ENCODE assay signal across 23 mouse cellular contexts in the genomic region with DNA sequence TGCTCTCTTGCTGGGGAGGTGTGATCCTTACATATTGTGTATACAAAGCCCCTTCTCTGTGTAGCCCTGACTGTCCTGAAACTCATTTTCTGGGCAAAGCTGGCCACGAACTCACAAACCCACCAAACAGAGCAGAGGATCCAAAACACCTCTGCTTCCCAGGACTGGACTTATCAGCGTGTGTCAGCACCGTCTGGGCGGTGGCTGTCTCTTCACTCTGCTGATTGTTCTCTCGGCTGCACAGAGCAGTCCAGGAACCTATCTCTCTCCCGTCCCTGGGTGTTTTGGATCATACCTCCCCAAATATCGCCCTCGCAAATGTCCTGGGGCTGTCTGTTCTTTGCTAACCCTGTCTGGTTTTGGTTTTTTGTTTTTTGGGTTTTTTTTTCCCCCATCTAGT. TPM values are rescaled to one million over a fixed set of nuclear protein-coding genes. Genes with fewer than 3 reads are reported as not detected.
DNase-seq lines count a peak whose midpoint lies in the region; ATAC-seq and TF ChIP-seq lines count a peak whose summit lies in the region.
"Had no signal": no experiment of that assay in that cellular context is flagged by ENCODE, and none has a peak within 500 bp of the region (broad histone marks: within the 10 kb centered on the region; RNA-seq: fewer than 3 reads in every experiment).

No protein-coding gene starts in this region.

- ATAC-seq in liver, postnatal 0 days, result peak; percentile 90
- ATAC-seq: CD4-positive, CD25-positive, alpha-beta regulatory T cell, adult 4 months had no signal

- peak; percentile 58; the same call in 1 of the 2 replicates for TF ChIP-seq EP300 in liver, postnatal 0 days (IDR thresholded peaks at IDR 0.05; ENCODE audit: low read depth)

- TF ChIP-seq CTCF in liver, postnatal 0 days (IDR thresholded peaks at IDR 0.05; ENCODE audit: low read depth), result no peak

- H3K4me1 ChIP-seq in heart, embryonic 10.5 days, result peaks cover 5% of the 10 kb centered on the region; the same call in 1 of the 2 replicates
- H3K4me1 ChIP-seq in liver, postnatal 0 days (ENCODE audit: insufficient read depth), result 0 out of 2 replicates have a peak, but pooled peaks cover 8% of the 10 kb centered on the region
- H3K4me1 ChIP-seq: embryonic facial prominence, embryonic 15.5 days had no signal

- no peak overlapping the region for H3K4me3 ChIP-seq in heart, embryonic 10.5 days
- no peak overlapping the region for H3K4me3 ChIP-seq in liver, postnatal 0 days (ENCODE audit: low read depth, low read length)
- H3K4me3 ChIP-seq: embryonic facial prominence, embryonic 15.5 days; forebrain, embryonic 12.5 days; gastrocnemius, adult 2 months; heart, adult 2 months; limb, embryonic 10.5 days; megakaryocyte, embryonic 14.5 days had no signal

- no peak overlapping the region for H3K4me2 ChIP-seq in liver, postnatal 0 days (ENCODE audit: low read depth, low read length)
- H3K4me2 ChIP-seq: embryonic facial prominence, embryonic 15.5 days; forebrain, embryonic 12.5 days; hindbrain, embryonic 14.5 days had no signal

- no peaks in the 10 kb centered on the region for H3K27me3 ChIP-seq in heart, embryonic 10.5 days (ENCODE audit: insufficient read depth, poor library complexity, severe bottlenecking)
- H3K27me3 ChIP-seq in liver, postnatal 0 days (ENCODE audit: insufficient read depth, low read length), result no peaks in the 10 kb centered on the region
- H3K27me3 ChIP-seq: embryonic facial prominence, embryonic 15.5 days; forebrain, embryonic 12.5 days had no signal

- no peaks in the 10 kb centered on the region for H3K9me3 ChIP-seq in heart, embryonic 10.5 days
- H3K9me3 ChIP-seq in liver, postnatal 0 days (ENCODE audit: low read length), result no peaks in the 10 kb centered on the region
- H3K9me3 ChIP-seq: embryonic facial prominence, embryonic 15.5 days; forebrain, embryonic 12.5 days; limb, embryonic 10.5 days had no signal

- peak; percentile 87 for DNase-seq in heart, embryonic 10.5 days (ENCODE audit: low spot score)
- no peak for DNase-seq in heart, postnatal 10 days
- DNase-seq in MEL-GATA-1-ER (ENCODE audit: extremely low read depth, low read depth) (peak; percentile 44), liver (peak; percentile 79)
- peak; percentile 39 for DNase-seq in liver, postnatal 0 days
- no peak for DNase-seq in left cerebral cortex, adult 18-20 months (ENCODE audit: low spot score in 2 of 2)
- no peak for DNase-seq in embryo, embryonic 9.5 days (ENCODE audit: extremely low spot score)
- DNase-seq: adrenal gland, postnatal 25 days; cerebellum, adult 8-10 months; gastrocnemius, adult 2 months; heart, adult 2 months; kidney, postnatal 36 days; layer of hippocampus, adult 9-11 months; lung, adult 18-20 months; lung, postnatal 14 days; right cerebral cortex, postnatal 4 days; thymus, postnatal 14 days had no signal

- no peaks in the 10 kb centered on the region for H3K36me3 ChIP-seq in heart, embryonic 10.5 days
- no peaks in the 10 kb centered on the region for H3K36me3 ChIP-seq in liver, postnatal 0 days (replicated peaks; ENCODE audit: insufficient read depth, low read length)
- H3K36me3 ChIP-seq: embryonic facial prominence, embryonic 15.5 days; forebrain, embryonic 12.5 days; limb, embryonic 10.5 days had no signal

- intact Hi-C loops in heart, postnatal 10 days (cut with DNase I), result no loop called here

- WGBS in heart, embryonic 10.5 days, result 40% methylated on average over 8 of the region's 8 CpGs
- 45% methylated on average over 8 of the region's 8 CpGs for WGBS in liver, postnatal 0 days (ENCODE audit: insufficient replicate concordance)

- no peak overlapping the region for H3K9ac ChIP-seq in liver, postnatal 0 days (replicated peaks)
- H3K9ac ChIP-seq: embryonic facial prominence, embryonic 15.5 days; forebrain, embryonic 12.5 days; hindbrain, embryonic 14.5 days had no signal

- H3K27ac ChIP-seq in heart, embryonic 10.5 days, result no peak overlapping the region
- no peak overlapping the region for H3K27ac ChIP-seq in liver, postnatal 0 days (ENCODE audit: low read depth)
- H3K27ac ChIP-seq: embryonic facial prominence, embryonic 15.5 days; forebrain, embryonic 12.5 days; heart, adult 2 months; hindbrain, embryonic 14.5 days; limb, embryonic 10.5 days had no signal

RNA-seq across cellular contexts. Expression of gene Man1c1, which starts 15.4 kb away (rescaled TPM):
- polyA plus RNA-seq in heart, embryonic 10.5 days (2016; fragmentation: Nextera tagmentation; extraction: Ambion mirVana), result 8.3 and 8.6 TPM in 2 replicates
- 10 to 100 TPM; 32.0 to 37.7 TPM for total RNA-seq in heart, postnatal 10 days (2021)
- 1.5 and 1.7 TPM in 2 replicates for polyA plus RNA-seq in liver, postnatal 0 days (2015; fragmentation: Nextera tagmentation; extraction: Ambion mirVana)
- 10 to 100 TPM; 44.5 to 45.6 TPM for total RNA-seq in left cerebral cortex, adult 18-20 months (2021)

RNA-seq across cellular contexts. Expression of gene Ldlrap1, which starts 48.3 kb away (rescaled TPM):
- 17.6 and 17.8 TPM in 2 replicates for polyA plus RNA-seq in heart, embryonic 10.5 days (2016; fragmentation: Nextera tagmentation; extraction: Ambion mirVana)
- total RNA-seq in heart, postnatal 10 days (2021), result 10 to 100 TPM; 21.8 to 24.3 TPM
- polyA plus RNA-seq in liver, postnatal 0 days (2015; fragmentation: Nextera tagmentation; extraction: Ambion mirVana), result 14.8 and 15.4 TPM in 2 replicates
- total RNA-seq in left cerebral cortex, adult 18-20 months (2021), result 1 to 10 TPM; 1.8 to 3.1 TPM

Comparison
In these comparisons a context has a peak if more than half of its experiments do, and no peak if none do; other contexts are left out.
1. DNase-seq: peak in heart, embryonic 10.5 days (single experiment), MEL-GATA-1-ER (single experiment), liver (single experiment) and liver, postnatal 0 days (single experiment); none in heart, postnatal 10 days (0 of 2), left cerebral cortex, adult 18-20 months (0 of 2) and embryo, embryonic 9.5 days (single experiment).
2. RNA of gene Ldlrap1, which starts 48.3 kb away (total RNA-seq): 21.8 to 24.3 TPM in heart, postnatal 10 days; 1.8 to 3.1 TPM in left cerebral cortex, adult 18-20 months; every median in the first group is over 4 times any median in the second.